ENCODE assay signal across 16 mouse cellular contexts in genomic region chr5:114345538-114345937, GRCm38 (mm10). TPM values are rescaled to one million over a fixed set of nuclear protein-coding genes. Genes with fewer than 3 reads are reported as not detected.
A peak's percentile ranks its signal among the peaks of the same experiment; 100 is the strongest.
DNase-seq lines count a peak whose midpoint lies in the region; ATAC-seq and TF ChIP-seq lines count a peak whose summit lies in the region.
"Had no signal": no experiment of that assay in that cellular context is flagged by ENCODE, and none has a peak within 500 bp of the region (broad histone marks: within the 10 kb centered on the region; RNA-seq: fewer than 3 reads in every experiment).

No protein-coding gene starts in this region.

- no peaks in the 10 kb centered on the region for H3K9me3 ChIP-seq in liver, embryonic 14.5 days (ENCODE audit: control insufficient read depth, low read length)
- H3K9me3 ChIP-seq in midbrain, embryonic 15.5 days: no peaks in the 10 kb centered on the region
- no peaks in the 10 kb centered on the region for H3K9me3 ChIP-seq in forebrain, embryonic 16.5 days (ENCODE audit: control insufficient read depth, low read length)
- H3K9me3 ChIP-seq: lung, embryonic 15.5 days; midbrain, embryonic 12.5 days; neural tube, embryonic 13.5 days had no signal

- H3K9ac ChIP-seq in liver, embryonic 14.5 days (replicated peaks): no peak overlapping the region
- no peak overlapping the region for H3K9ac ChIP-seq in midbrain, embryonic 15.5 days
- H3K9ac ChIP-seq in forebrain, embryonic 16.5 days (replicated peaks; ENCODE audit: low read depth, low read length): no peak overlapping the region
- H3K9ac ChIP-seq: lung, embryonic 15.5 days; midbrain, embryonic 12.5 days; neural tube, embryonic 13.5 days had no signal

- intact Hi-C loops in heart, postnatal 25 days (cut with DNase I): no loop called here

- H3K4me2 ChIP-seq in liver, embryonic 14.5 days (ENCODE audit: low read depth): no peak overlapping the region
- no peak overlapping the region for H3K4me2 ChIP-seq in midbrain, embryonic 15.5 days
- H3K4me2 ChIP-seq in forebrain, embryonic 16.5 days (ENCODE audit: low read length): no peak overlapping the region
- H3K4me2 ChIP-seq: lung, embryonic 15.5 days; midbrain, embryonic 12.5 days; neural tube, embryonic 13.5 days had no signal

- DNase-seq in heart, adult 11 months: peak; percentile 71
- no peak for DNase-seq in heart, postnatal 25 days (ENCODE audit: low spot score)
- DNase-seq in B cell, adult 2 months: peak; percentile 48 to 53
- peak; percentile 44 for DNase-seq in c-Kit-positive CD71-negative TER-119-negative erythroid progenitor cells, embryonic 14.5 days (ENCODE audit: low read depth)
- DNase-seq in liver, embryonic 14.5 days (ENCODE audit: low read depth in 3 of 3, low spot score in 3 of 3): peak; percentile 35 to 53 (median 36)
- DNase-seq in ovary, postnatal 10 days (ENCODE audit: low spot score): no peak
- DNase-seq: heart, adult 18-20 months; heart, postnatal 36 days; kidney, adult 11 months; right cerebral cortex, postnatal 14 days had no signal

- ATAC-seq in liver, embryonic 14.5 days (ENCODE audit: insufficient read depth): 0 out of 2 replicates have a peak, but pooled peaks have one; percentile 50
- no peak for ATAC-seq in midbrain, embryonic 15.5 days (replicated peaks)
- ATAC-seq in forebrain, embryonic 16.5 days: no peak
- ATAC-seq: activated CD4-positive, CD25-positive, alpha-beta regulatory T cell, adult 4 months had no signal

- 24% methylated on average over 3 of the region's 3 CpGs for WGBS in liver, embryonic 14.5 days (ENCODE audit: insufficient replicate concordance)
- WGBS in midbrain, embryonic 15.5 days: 68% methylated on average over 3 of the region's 3 CpGs
- 71% methylated on average over 3 of the region's 3 CpGs for WGBS in forebrain, embryonic 16.5 days

- no peak for TF ChIP-seq CTCF in liver, embryonic 14.5 days (IDR thresholded peaks at IDR 0.05; ENCODE audit: low read depth)

- no peak for TF ChIP-seq EP300 in liver, embryonic 14.5 days (IDR thresholded peaks at IDR 0.05; ENCODE audit: low read depth)

- H3K4me1 ChIP-seq in liver, embryonic 14.5 days (replicated peaks; ENCODE audit: control insufficient read depth in 2 of 2, insufficient read depth in 2 of 2, low read length in 1 of 2): no peaks in the 10 kb centered on the region
- no peaks in the 10 kb centered on the region for H3K4me1 ChIP-seq in midbrain, embryonic 15.5 days
- H3K4me1 ChIP-seq in forebrain, embryonic 16.5 days (replicated peaks; ENCODE audit: control insufficient read depth, insufficient read depth, low read length): no peaks in the 10 kb centered on the region
- H3K4me1 ChIP-seq: lung, embryonic 15.5 days; midbrain, embryonic 12.5 days; neural tube, embryonic 13.5 days had no signal

- no peaks in the 10 kb centered on the region for H3K36me3 ChIP-seq in liver, embryonic 14.5 days (replicated peaks; ENCODE audit: control insufficient read depth, insufficient read depth, low read depth)
- H3K36me3 ChIP-seq in midbrain, embryonic 15.5 days (replicated peaks): no peaks in the 10 kb centered on the region
- no peaks in the 10 kb centered on the region for H3K36me3 ChIP-seq in forebrain, embryonic 16.5 days (ENCODE audit: control insufficient read depth, insufficient read depth)
- H3K36me3 ChIP-seq: lung, embryonic 15.5 days; midbrain, embryonic 12.5 days; neural tube, embryonic 13.5 days had no signal

- no peak overlapping the region for H3K27ac ChIP-seq in liver, embryonic 14.5 days
- no peak overlapping the region for H3K27ac ChIP-seq in midbrain, embryonic 15.5 days
- no peak overlapping the region for H3K27ac ChIP-seq in forebrain, embryonic 16.5 days (ENCODE audit: low read length)
- H3K27ac ChIP-seq: lung, embryonic 15.5 days; midbrain, embryonic 12.5 days; neural tube, embryonic 13.5 days had no signal

- no peaks in the 10 kb centered on the region for H3K27me3 ChIP-seq in liver, embryonic 14.5 days (ENCODE audit: control insufficient read depth, insufficient read depth, low read length)
- no peaks in the 10 kb centered on the region for H3K27me3 ChIP-seq in midbrain, embryonic 15.5 days (replicated peaks)
- H3K27me3 ChIP-seq in forebrain, embryonic 16.5 days (replicated peaks; ENCODE audit: control insufficient read depth, insufficient read depth, low read length): no peaks in the 10 kb centered on the region
- H3K27me3 ChIP-seq: lung, embryonic 15.5 days; neural tube, embryonic 13.5 days had no signal

- no peak overlapping the region for H3K4me3 ChIP-seq in liver, embryonic 14.5 days (ENCODE audit: insufficient read depth in 1 of 2, low read depth in 2 of 2, low read length in 2 of 2)
- H3K4me3 ChIP-seq in midbrain, embryonic 15.5 days: no peak overlapping the region
- H3K4me3 ChIP-seq in forebrain, embryonic 16.5 days (replicated peaks; ENCODE audit: low read length): no peak overlapping the region
- H3K4me3 ChIP-seq: lung, embryonic 15.5 days; midbrain, embryonic 12.5 days; neural tube, embryonic 13.5 days had no signal

RNA-seq across cellular contexts. Expression of gene Kctd10, which starts 34.8 kb away (rescaled TPM):
- total RNA-seq in heart, postnatal 25 days (2021): 10 to 100 TPM; 52.2 to 55.0 TPM
- 12.3 and 13.0 TPM in 2 replicates for polyA plus RNA-seq in liver, embryonic 14.5 days (2012; rRNA removed)
- polyA plus RNA-seq in liver, embryonic 14.5 days (2014; fragmentation: Nextera tagmentation; extraction: Ambion mirVana): 16.6 and 18.8 TPM in 2 replicates
- polyA plus RNA-seq in midbrain, embryonic 15.5 days (2015; fragmentation: Nextera tagmentation; extraction: Ambion mirVana): 80.7 and 82.7 TPM in 2 replicates
- polyA plus RNA-seq in forebrain, embryonic 16.5 days (2015; fragmentation: Nextera tagmentation; extraction: Ambion mirVana): 90.4 and 98.5 TPM in 2 replicates

RNA-seq across cellular contexts. Expression of gene Ube3b, which starts 34.9 kb away (rescaled TPM):
- total RNA-seq in heart, postnatal 25 days (2021): 10 to 100 TPM; 85.4 to 93.5 TPM
- polyA plus RNA-seq in liver, embryonic 14.5 days (2012; rRNA removed): 12.9 and 13.9 TPM in 2 replicates
- 14.6 and 18.2 TPM in 2 replicates for polyA plus RNA-seq in liver, embryonic 14.5 days (2014; fragmentation: Nextera tagmentation; extraction: Ambion mirVana)
- polyA plus RNA-seq in midbrain, embryonic 15.5 days (2015; fragmentation: Nextera tagmentation; extraction: Ambion mirVana): 41.3 and 41.4 TPM in 2 replicates
- 44.9 and 47.5 TPM in 2 replicates for polyA plus RNA-seq in forebrain, embryonic 16.5 days (2015; fragmentation: Nextera tagmentation; extraction: Ambion mirVana)

RNA-seq across cellular contexts. Expression of gene Myo1h, which starts 56.6 kb away (rescaled TPM):
- not detected for total RNA-seq in heart, postnatal 25 days (2021)
- polyA plus RNA-seq in liver, embryonic 14.5 days (2012; rRNA removed): 0.14 and 0.19 TPM in 2 replicates
- 0.11 and 0.44 TPM in 2 replicates for polyA plus RNA-seq in liver, embryonic 14.5 days (2014; fragmentation: Nextera tagmentation; extraction: Ambion mirVana)
- 0.69 and 1.1 TPM in 2 replicates for polyA plus RNA-seq in midbrain, embryonic 15.5 days (2015; fragmentation: Nextera tagmentation; extraction: Ambion mirVana)
- polyA plus RNA-seq in forebrain, embryonic 16.5 days (2015; fragmentation: Nextera tagmentation; extraction: Ambion mirVana): 0.65 and 0.91 TPM in 2 replicates

Comparison
In these comparisons a context has a peak if more than half of its experiments do, and no peak if none do; other contexts are left out.
1. DNase-seq: peak in heart, adult 11 months (single experiment), B cell, adult 2 months (2 of 2), c-Kit-positive CD71-negative TER-119-negative erythroid progenitor cells, embryonic 14.5 days (single experiment) and liver, embryonic 14.5 days (3 of 3); none in heart, postnatal 25 days (single experiment) and ovary, postnatal 10 days (single experiment).